Mouse (Mus musculus): ENCODE measurements around the gene Dock9.

DNA sequence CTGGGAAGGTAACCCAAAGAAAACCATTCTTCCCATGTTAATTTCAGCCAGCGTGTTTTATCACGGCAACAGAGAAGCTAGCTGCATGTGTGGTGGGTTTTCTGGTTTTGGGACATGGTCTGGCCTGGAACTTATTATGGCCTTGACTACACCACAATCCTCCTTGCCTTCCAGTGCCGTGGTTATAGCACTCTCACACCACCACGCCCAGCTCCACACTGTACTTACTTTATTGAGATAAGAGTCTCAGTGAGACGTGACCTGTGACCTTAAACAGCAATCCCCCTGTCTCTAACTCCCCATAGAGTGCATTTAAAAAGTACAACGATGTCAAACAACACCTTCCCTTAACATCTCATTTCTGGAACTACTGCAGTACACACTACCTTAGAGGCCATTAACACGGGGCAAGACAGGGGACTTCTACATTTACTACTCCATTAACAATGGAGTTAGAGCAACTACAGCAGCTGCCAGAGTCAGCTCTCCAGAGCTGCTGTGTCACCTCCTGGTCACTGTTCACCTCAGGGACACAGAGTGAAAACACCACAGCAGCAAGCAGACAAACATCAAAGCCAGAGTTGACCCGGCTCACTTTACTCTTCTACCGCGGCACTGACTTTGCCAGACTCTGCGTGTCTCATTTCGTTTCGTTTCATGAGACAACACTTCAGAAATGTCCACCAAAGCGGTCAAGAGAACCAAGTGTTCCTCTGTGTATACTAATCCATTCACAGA is 86.4 kb downstream of the Dock9 start:
- TF ChIP-seq CTCF (IDR thresholded peaks at IDR 0.05; ENCODE audit: control insufficient read depth, insufficient read depth, insufficient read length) (no peak), MAX (IDR thresholded peaks at IDR 0.05) (no peak), CEBPB (IDR thresholded peaks at IDR 0.05; ENCODE audit: low read depth) (no peak), USF1 (IDR thresholded peaks at IDR 0.05; ENCODE audit: low read depth) (no peak), MYOD1 (IDR thresholded peaks at IDR 0.05; ENCODE audit: control insufficient read depth, insufficient read length, low read depth) (no peak)

Data from C2C12 (cell line).